29 mouse cellular contexts compared by ENCODE assay signal in genomic region chr17:29673325-29673724, GRCm38 (mm10). TPM values are rescaled to one million over a fixed set of nuclear protein-coding genes. Genes with fewer than 3 reads are reported as not detected.
DNase-seq lines count a peak whose midpoint lies in the region; ATAC-seq and TF ChIP-seq lines count a peak whose summit lies in the region.
"Had no signal": no experiment of that assay in that cellular context is flagged by ENCODE, and none has a peak within 500 bp of the region (broad histone marks: within the 10 kb centered on the region; RNA-seq: fewer than 3 reads in every experiment).

No protein-coding gene starts in this region.

- peak; percentile 32 for DNase-seq in forebrain, embryonic 11.5 days (ENCODE audit: low spot score)
- no peak for DNase-seq in liver
- no peak for DNase-seq in liver, postnatal 0 days
- DNase-seq in right cerebral cortex, adult 18-20 months = no peak
- no peak for DNase-seq in lung, postnatal 0 days (ENCODE audit: low spot score)
- DNase-seq: adrenal gland, adult 8-10 months; adrenal gland, postnatal 14 days; adrenal gland, postnatal 36 days; B cell, adult 2 months; cerebellum, adult 11 months; cerebellum, adult 18-20 months; cerebellum, adult 8-10 months; cerebellum, adult 9-11 months; cerebellum, postnatal 14 days; cerebellum, postnatal 36 days; embryo, embryonic 11 days had no signal

- no peaks in the 10 kb centered on the region for H3K27me3 ChIP-seq in forebrain, embryonic 11.5 days (ENCODE audit: control insufficient read depth, insufficient read depth, low read length)
- no peaks in the 10 kb centered on the region for H3K27me3 ChIP-seq in forebrain, embryonic 12.5 days
- no peaks in the 10 kb centered on the region for H3K27me3 ChIP-seq in liver, embryonic 15.5 days
- no peaks in the 10 kb centered on the region for H3K27me3 ChIP-seq in liver, postnatal 0 days (ENCODE audit: insufficient read depth, low read length)
- H3K27me3 ChIP-seq in lung, postnatal 0 days (replicated peaks; ENCODE audit: insufficient read depth, low read length) = no peaks in the 10 kb centered on the region
- H3K27me3 ChIP-seq: CH12.LX; embryonic facial prominence, embryonic 13.5 days; embryonic facial prominence, embryonic 15.5 days; Patski had no signal

- no peak overlapping the region for H3K4me3 ChIP-seq in forebrain, embryonic 11.5 days (ENCODE audit: low read depth, low read length)
- no peak overlapping the region for H3K4me3 ChIP-seq in forebrain, embryonic 12.5 days (replicated peaks)
- H3K4me3 ChIP-seq in liver, embryonic 15.5 days (replicated peaks) = no peak overlapping the region
- H3K4me3 ChIP-seq in liver, postnatal 0 days (ENCODE audit: low read depth, low read length) = no peak overlapping the region
- no peak overlapping the region for H3K4me3 ChIP-seq in lung, postnatal 0 days (ENCODE audit: low read depth, low read length)
- H3K4me3 ChIP-seq: embryonic facial prominence, embryonic 13.5 days; embryonic facial prominence, embryonic 15.5 days; erythroblast, embryonic 14.5 days; forebrain, embryonic 10.5 days had no signal

- H3K27ac ChIP-seq in forebrain, embryonic 11.5 days (ENCODE audit: low read depth, low read length) = no peak overlapping the region
- H3K27ac ChIP-seq in forebrain, embryonic 12.5 days = no peak overlapping the region
- H3K27ac ChIP-seq in liver, embryonic 15.5 days (replicated peaks) = 0 out of 2 replicates have a peak overlapping the region, but pooled peaks have one; percentile 12
- peak overlapping the region; percentile 55 for H3K27ac ChIP-seq in liver, postnatal 0 days (ENCODE audit: low read depth)
- H3K27ac ChIP-seq in lung, postnatal 0 days (ENCODE audit: low read length) = no peak overlapping the region
- H3K27ac ChIP-seq: embryonic facial prominence, embryonic 13.5 days; embryonic facial prominence, embryonic 15.5 days; forebrain, embryonic 10.5 days had no signal

- no peak overlapping the region for H3K9ac ChIP-seq in forebrain, embryonic 11.5 days (ENCODE audit: low read length)
- no peak overlapping the region for H3K9ac ChIP-seq in forebrain, embryonic 12.5 days
- no peak overlapping the region for H3K9ac ChIP-seq in liver, embryonic 15.5 days
- H3K9ac ChIP-seq in liver, postnatal 0 days (replicated peaks) = no peak overlapping the region
- no peak overlapping the region for H3K9ac ChIP-seq in lung, postnatal 0 days (replicated peaks; ENCODE audit: low read depth)
- H3K9ac ChIP-seq: embryonic facial prominence, embryonic 13.5 days; embryonic facial prominence, embryonic 15.5 days had no signal

- TF ChIP-seq CTCF in liver, postnatal 0 days (IDR thresholded peaks at IDR 0.05; ENCODE audit: low read depth) = no peak
- TF ChIP-seq CTCF in lung, postnatal 0 days (IDR thresholded peaks at IDR 0.05) = no peak

- H3K36me3 ChIP-seq in forebrain, embryonic 11.5 days (ENCODE audit: control insufficient read depth, insufficient read depth, low read length) = peaks cover 11% of the 10 kb centered on the region
- H3K36me3 ChIP-seq in forebrain, embryonic 12.5 days (replicated peaks) = peaks cover 74% of the 10 kb centered on the region
- peaks cover 82% of the 10 kb centered on the region for H3K36me3 ChIP-seq in liver, embryonic 15.5 days (replicated peaks)
- peaks cover 68% of the 10 kb centered on the region for H3K36me3 ChIP-seq in liver, postnatal 0 days (replicated peaks; ENCODE audit: insufficient read depth, low read length)
- H3K36me3 ChIP-seq in lung, postnatal 0 days (ENCODE audit: insufficient read depth, low read length) = peaks cover 46% of the 10 kb centered on the region

- no peaks in the 10 kb centered on the region for H3K9me3 ChIP-seq in forebrain, embryonic 11.5 days (ENCODE audit: control insufficient read depth, low read length)
- H3K9me3 ChIP-seq in forebrain, embryonic 12.5 days = no peaks in the 10 kb centered on the region
- no peaks in the 10 kb centered on the region for H3K9me3 ChIP-seq in liver, embryonic 15.5 days (replicated peaks)
- H3K9me3 ChIP-seq in liver, postnatal 0 days (ENCODE audit: low read length) = no peaks in the 10 kb centered on the region
- H3K9me3 ChIP-seq in lung, postnatal 0 days (ENCODE audit: low read length) = no peaks in the 10 kb centered on the region
- H3K9me3 ChIP-seq: embryonic facial prominence, embryonic 13.5 days; embryonic facial prominence, embryonic 15.5 days; forebrain, embryonic 10.5 days; G1E had no signal

- no peak overlapping the region for H3K4me2 ChIP-seq in forebrain, embryonic 11.5 days (ENCODE audit: low read depth, low read length, severe bottlenecking)
- no peak overlapping the region for H3K4me2 ChIP-seq in forebrain, embryonic 12.5 days
- no peak overlapping the region for H3K4me2 ChIP-seq in liver, embryonic 15.5 days
- no peak overlapping the region for H3K4me2 ChIP-seq in liver, postnatal 0 days (ENCODE audit: low read depth, low read length)
- H3K4me2 ChIP-seq in lung, postnatal 0 days (replicated peaks; ENCODE audit: low read depth, low read length) = no peak overlapping the region
- H3K4me2 ChIP-seq: embryonic facial prominence, embryonic 13.5 days; embryonic facial prominence, embryonic 15.5 days had no signal

- TF ChIP-seq EP300 in liver, postnatal 0 days (IDR thresholded peaks at IDR 0.05; ENCODE audit: low read depth) = no peak
- no peak for TF ChIP-seq EP300 in lung, postnatal 0 days (IDR thresholded peaks at IDR 0.05)

- 91% methylated on average over 4 of the region's 4 CpGs for WGBS in forebrain, embryonic 11.5 days
- WGBS in forebrain, embryonic 12.5 days = 96% methylated on average over 4 of the region's 4 CpGs
- 82% methylated on average over 4 of the region's 4 CpGs for WGBS in liver, embryonic 15.5 days (ENCODE audit: insufficient replicate concordance)
- 70% methylated on average over 4 of the region's 4 CpGs for WGBS in liver, postnatal 0 days (ENCODE audit: insufficient replicate concordance)
- WGBS in lung, postnatal 0 days = 88% methylated on average over 4 of the region's 4 CpGs

- H3K4me1 ChIP-seq in forebrain, embryonic 11.5 days (replicated peaks; ENCODE audit: control insufficient read depth, insufficient read depth, low read length) = no peaks in the 10 kb centered on the region
- peaks cover under 1% of the 10 kb centered on the region; the same call in 1 of the 2 replicates for H3K4me1 ChIP-seq in forebrain, embryonic 12.5 days
- H3K4me1 ChIP-seq in liver, embryonic 15.5 days (replicated peaks) = peaks cover 30% of the 10 kb centered on the region
- H3K4me1 ChIP-seq in liver, postnatal 0 days (ENCODE audit: insufficient read depth) = peaks cover 16% of the 10 kb centered on the region
- H3K4me1 ChIP-seq in lung, postnatal 0 days (ENCODE audit: insufficient read depth, low read depth, low read length) = no peaks in the 10 kb centered on the region
- H3K4me1 ChIP-seq: embryonic facial prominence, embryonic 13.5 days; forebrain, embryonic 10.5 days had no signal

- ATAC-seq in forebrain, embryonic 11.5 days (replicated peaks; ENCODE audit: low FRiP score) = no peak
- ATAC-seq in forebrain, embryonic 12.5 days (ENCODE audit: low FRiP score) = no peak
- no peak for ATAC-seq in liver, embryonic 15.5 days (ENCODE audit: insufficient read depth)
- ATAC-seq in liver, postnatal 0 days = no peak
- ATAC-seq in lung, postnatal 0 days = no peak
- ATAC-seq: activated CD4-positive, CD25-positive, alpha-beta regulatory T cell, adult 4 months; CD4-positive, CD25-positive, alpha-beta regulatory T cell, adult 4 months; forebrain, embryonic 14.5 days; forebrain, embryonic 16.5 days; Patski had no signal

RNA-seq across cellular contexts. Expression of gene Cmtr1, which starts 12.9 kb away (rescaled TPM):
- polyA plus RNA-seq in forebrain, embryonic 11.5 days (2014; fragmentation: Nextera tagmentation; extraction: Ambion mirVana) = 144 and 150 TPM in 2 replicates
- 154 and 166 TPM in 2 replicates for polyA plus RNA-seq in forebrain, embryonic 12.5 days (2016; fragmentation: Nextera tagmentation; extraction: Ambion mirVana)
- 57.1 and 65.1 TPM in 2 replicates for polyA plus RNA-seq in liver, embryonic 15.5 days (2015; fragmentation: Nextera tagmentation; extraction: Ambion mirVana)
- polyA plus RNA-seq in liver, postnatal 0 days (2015; fragmentation: Nextera tagmentation; extraction: Ambion mirVana) = 52.8 and 57.2 TPM in 2 replicates
- polyA plus RNA-seq in lung, postnatal 0 days (2015; fragmentation: Nextera tagmentation; extraction: Ambion mirVana) = 79.6 and 82.3 TPM in 2 replicates

RNA-seq across cellular contexts. Expression of gene Ccdc167, which starts 43.5 kb away (rescaled TPM):
- 13.7 and 17.0 TPM in 2 replicates for polyA plus RNA-seq in forebrain, embryonic 11.5 days (2014; fragmentation: Nextera tagmentation; extraction: Ambion mirVana)
- polyA plus RNA-seq in forebrain, embryonic 12.5 days (2016; fragmentation: Nextera tagmentation; extraction: Ambion mirVana) = 15.8 and 17.8 TPM in 2 replicates
- 5.3 and 5.6 TPM in 2 replicates for polyA plus RNA-seq in liver, embryonic 15.5 days (2015; fragmentation: Nextera tagmentation; extraction: Ambion mirVana)
- 4.2 and 4.6 TPM in 2 replicates for polyA plus RNA-seq in liver, postnatal 0 days (2015; fragmentation: Nextera tagmentation; extraction: Ambion mirVana)
- polyA plus RNA-seq in lung, postnatal 0 days (2015; fragmentation: Nextera tagmentation; extraction: Ambion mirVana) = 4.1 and 4.9 TPM in 2 replicates

RNA-seq across cellular contexts. Expression of gene Gm28043, which starts 58.6 kb away (rescaled TPM):
- 3.5 and 5.0 TPM in 2 replicates for polyA plus RNA-seq in forebrain, embryonic 11.5 days (2014; fragmentation: Nextera tagmentation; extraction: Ambion mirVana)
- 4.1 and 4.6 TPM in 2 replicates for polyA plus RNA-seq in forebrain, embryonic 12.5 days (2016; fragmentation: Nextera tagmentation; extraction: Ambion mirVana)
- 0.92 and 1.1 TPM in 2 replicates for polyA plus RNA-seq in liver, embryonic 15.5 days (2015; fragmentation: Nextera tagmentation; extraction: Ambion mirVana)
- 0.49 and 0.69 TPM in 2 replicates for polyA plus RNA-seq in liver, postnatal 0 days (2015; fragmentation: Nextera tagmentation; extraction: Ambion mirVana)
- 0.99 and 1.6 TPM in 2 replicates for polyA plus RNA-seq in lung, postnatal 0 days (2015; fragmentation: Nextera tagmentation; extraction: Ambion mirVana)

RNA-seq across cellular contexts. Expression of gene Rnf8, which starts 58.7 kb away (rescaled TPM):
- polyA plus RNA-seq in forebrain, embryonic 11.5 days (2014; fragmentation: Nextera tagmentation; extraction: Ambion mirVana) = 112 and 124 TPM in 2 replicates
- polyA plus RNA-seq in forebrain, embryonic 12.5 days (2016; fragmentation: Nextera tagmentation; extraction: Ambion mirVana) = 113 and 117 TPM in 2 replicates
- 36.7 and 40.1 TPM in 2 replicates for polyA plus RNA-seq in liver, embryonic 15.5 days (2015; fragmentation: Nextera tagmentation; extraction: Ambion mirVana)
- polyA plus RNA-seq in liver, postnatal 0 days (2015; fragmentation: Nextera tagmentation; extraction: Ambion mirVana) = 20.9 and 22.3 TPM in 2 replicates
- polyA plus RNA-seq in lung, postnatal 0 days (2015; fragmentation: Nextera tagmentation; extraction: Ambion mirVana) = 43.3 and 43.7 TPM in 2 replicates

Comparison
In these comparisons a context has a peak if more than half of its experiments do, and no peak if none do; other contexts are left out.
1. H3K27ac ChIP-seq: peak in liver, embryonic 15.5 days (single experiment) and liver, postnatal 0 days (single experiment); none in forebrain, embryonic 11.5 days (single experiment), forebrain, embryonic 12.5 days (single experiment) and lung, postnatal 0 days (single experiment).